Mouse (Mus musculus): Measurements from ENCODE around the gene Tbl3. TPM values are rescaled to one million over a fixed set of nuclear protein-coding genes. Genes with fewer than 3 reads are reported as not detected.
A peak's percentile ranks its signal among the peaks of the same experiment; 100 is the strongest.
"Not testable (repeated sequence)": the region's sequence is repeated elsewhere in the genome, so short reads cannot be mapped to it uniquely, and the experiment has no call there.

Tbl3 gene
- polyA plus RNA-seq, 1 experiment from 2014 or later: 29.3 TPM

- H3K36me3 ChIP-seq (ENCODE audit: control insufficient read depth, insufficient read depth): peaks cover 9% of the 10 kb centered on the region
- peak overlapping the region; percentile 42 for H3K27ac ChIP-seq (ENCODE audit: low read length)
- H3K9me3 ChIP-seq (replicated peaks; ENCODE audit: control insufficient read depth, low read length): no peaks in the 10 kb centered on the region
- H3K4me1 ChIP-seq (ENCODE audit: control insufficient read depth, low read depth, low read length): peaks cover 37% of the 10 kb centered on the region
- H3K9ac ChIP-seq (ENCODE audit: low read depth, low read length): peak overlapping the region; percentile 18; the same call in 1 of the 2 replicates
- peak overlapping the region; percentile 93 for H3K4me3 ChIP-seq (ENCODE audit: low read depth, low read length)
- no peak for ATAC-seq (ENCODE audit: low read depth)
- H3K4me2 ChIP-seq (ENCODE audit: low read depth, low read length): peak overlapping the region; percentile 71
- WGBS (ENCODE audit: insufficient replicate concordance): 16% methylated on average over 13 of the region's 13 CpGs
- H3K27me3 ChIP-seq (ENCODE audit: control insufficient read depth, insufficient read depth, low read depth, low read length): no peaks in the 10 kb centered on the region; the same call in 1 of the 2 replicates
Observed at GRCm38 (mm10) chr17:24722220-24722924, 14.9 kb upstream of the Tbl3 start.

GRCm38 (mm10) chr17:24721383-24721955 lies 14.0 kb upstream of the Tbl3 start:
- H3K9me3 ChIP-seq (replicated peaks; ENCODE audit: control insufficient read depth, low read length); H3K27me3 ChIP-seq (ENCODE audit: control insufficient read depth, insufficient read depth, low read depth, low read length); H3K36me3 ChIP-seq (ENCODE audit: control insufficient read depth, insufficient read depth); ATAC-seq (ENCODE audit: low read depth): not testable (repeated sequence)
- peak overlapping the region; percentile 93 for H3K4me3 ChIP-seq (ENCODE audit: low read depth, low read length)
- H3K4me2 ChIP-seq (ENCODE audit: low read depth, low read length): peak overlapping the region; percentile 71
- H3K9ac ChIP-seq (ENCODE audit: low read depth, low read length): peak overlapping the region; percentile 68
- peak overlapping the region; percentile 42 for H3K27ac ChIP-seq (ENCODE audit: low read length)
- 7% methylated on average over 7 of the region's 7 CpGs for WGBS (ENCODE audit: insufficient replicate concordance)
- H3K4me1 ChIP-seq (ENCODE audit: control insufficient read depth, low read depth, low read length): peaks cover 37% of the 10 kb centered on the region

GRCm38 (mm10) chr17:24720616-24721015 lies 13.2 kb upstream of the Tbl3 start:
- peaks cover 37% of the 10 kb centered on the region for H3K4me1 ChIP-seq (ENCODE audit: control insufficient read depth, low read depth, low read length)
- peak overlapping the region; percentile 93 for H3K4me3 ChIP-seq (ENCODE audit: low read depth, low read length)
- ATAC-seq (ENCODE audit: low read depth); H3K9me3 ChIP-seq (replicated peaks; ENCODE audit: control insufficient read depth, low read length); H3K36me3 ChIP-seq (ENCODE audit: control insufficient read depth, insufficient read depth); H3K27me3 ChIP-seq (ENCODE audit: control insufficient read depth, insufficient read depth, low read depth, low read length): not testable (repeated sequence)
- peak overlapping the region; percentile 71 for H3K9ac ChIP-seq (ENCODE audit: low read depth, low read length)
- peak overlapping the region; percentile 76 for H3K27ac ChIP-seq (ENCODE audit: low read length)
- H3K4me2 ChIP-seq (ENCODE audit: low read depth, low read length): peak overlapping the region; percentile 71
- WGBS (ENCODE audit: insufficient replicate concordance): 1% methylated on average over 11 of the region's 11 CpGs

- Histone ChIP-seq H3K9me3 (replicated peaks; ENCODE audit: control insufficient read depth, low read length) (no peaks in the 10 kb centered on the region), H3K27ac (ENCODE audit: low read length) (peak overlapping the region; percentile 83), H3K4me1 (ENCODE audit: control insufficient read depth, low read depth, low read length) (peaks cover 37% of the 10 kb centered on the region), H3K36me3 (ENCODE audit: control insufficient read depth, insufficient read depth) (peaks cover 9% of the 10 kb centered on the region), H3K27me3 (ENCODE audit: control insufficient read depth, insufficient read depth, low read depth, low read length) (no peaks in the 10 kb centered on the region), H3K4me3 (ENCODE audit: low read depth, low read length) (peak overlapping the region; percentile 93), H3K4me2 (ENCODE audit: low read depth, low read length) (peak overlapping the region; percentile 74), H3K9ac (ENCODE audit: low read depth, low read length) (peak overlapping the region; percentile 79)
- ATAC-seq (ENCODE audit: low read depth): peak; percentile 94
- under 1% methylated on average over 61 of the region's 61 CpGs for WGBS (ENCODE audit: insufficient replicate concordance)
Observed at GRCm38 (mm10) chr17:24719494-24720222, 12.2 kb upstream of the Tbl3 start.

- Histone ChIP-seq H3K9ac (ENCODE audit: low read depth, low read length) (peak overlapping the region; percentile 79), H3K4me2 (ENCODE audit: low read depth, low read length) (peak overlapping the region; percentile 74), H3K4me3 (ENCODE audit: low read depth, low read length) (peak overlapping the region; percentile 93), H3K4me1 (ENCODE audit: control insufficient read depth, low read depth, low read length) (peaks cover 34% of the 10 kb centered on the region)
- not testable (repeated sequence) for H3K27ac ChIP-seq (ENCODE audit: low read length); H3K27me3 ChIP-seq (ENCODE audit: control insufficient read depth, insufficient read depth, low read depth, low read length); H3K9me3 ChIP-seq (replicated peaks; ENCODE audit: control insufficient read depth, low read length); H3K36me3 ChIP-seq (ENCODE audit: control insufficient read depth, insufficient read depth); ATAC-seq (ENCODE audit: low read depth)
- 34% methylated on average over 5 of the region's 5 CpGs for WGBS (ENCODE audit: insufficient replicate concordance)
Observed at GRCm38 (mm10) chr17:24718938-24719337, 11.5 kb upstream of the Tbl3 start.

- Histone ChIP-seq H3K27me3 (ENCODE audit: control insufficient read depth, insufficient read depth, low read depth, low read length) (no peaks in the 10 kb centered on the region), H3K27ac (ENCODE audit: low read length) (no peak within 1 kb of the TSS), H3K4me1 (ENCODE audit: control insufficient read depth, low read depth, low read length) (peaks cover 27% of the 10 kb centered on the region), H3K4me3 (ENCODE audit: low read depth, low read length) (peak within 1 kb of the TSS; percentile 93), H3K9ac (ENCODE audit: low read depth, low read length) (no peak within 1 kb of the TSS; the same call in 1 of the 2 replicates), H3K9me3 (replicated peaks; ENCODE audit: control insufficient read depth, low read length) (no peaks in the 10 kb centered on the region), H3K36me3 (ENCODE audit: control insufficient read depth, insufficient read depth) (peaks cover 9% of the 10 kb centered on the region), H3K4me2 (ENCODE audit: low read depth, low read length) (peak within 1 kb of the TSS; percentile 74)
- WGBS (ENCODE audit: insufficient replicate concordance): 63% methylated on average over 4 of the region's 4 CpGs
- no peak for ATAC-seq (ENCODE audit: low read depth)
Observed at GRCm38 (mm10) chr17:24717943-24718342, 10.5 kb upstream of the Tbl3 start, which contains the start of the genes Rnf151 and Rps2. Gene Rnf151 (minus strand): TSS chr17:24718063. Gene Rps2 (plus strand): TSS chr17:24718116.

- Histone ChIP-seq H3K9ac (ENCODE audit: low read depth, low read length) (no peak overlapping the region), H3K27ac (ENCODE audit: low read length) (no peak overlapping the region), H3K4me1 (ENCODE audit: control insufficient read depth, low read depth, low read length) (peaks cover 9% of the 10 kb centered on the region), H3K4me3 (ENCODE audit: low read depth, low read length) (no peak overlapping the region), H3K4me2 (ENCODE audit: low read depth, low read length) (no peak overlapping the region), H3K36me3 (ENCODE audit: control insufficient read depth, insufficient read depth) (peaks cover under 1% of the 10 kb centered on the region), H3K9me3 (replicated peaks; ENCODE audit: control insufficient read depth, low read length) (no peaks in the 10 kb centered on the region), H3K27me3 (ENCODE audit: control insufficient read depth, insufficient read depth, low read depth, low read length) (no peaks in the 10 kb centered on the region)
- no peak for ATAC-seq (ENCODE audit: low read depth)
- 87% methylated on average over 15 of the region's 15 CpGs for WGBS (ENCODE audit: insufficient replicate concordance)
Observed at GRCm38 (mm10) chr17:24716166-24716682, 8.8 kb upstream of the Tbl3 start.

GRCm38 (mm10) chr17:24715556-24715955 lies 8.1 kb upstream of the Tbl3 start:
- Histone ChIP-seq H3K27me3 (ENCODE audit: control insufficient read depth, insufficient read depth, low read depth, low read length) (no peaks in the 10 kb centered on the region), H3K27ac (ENCODE audit: low read length) (no peak overlapping the region), H3K9ac (ENCODE audit: low read depth, low read length) (no peak overlapping the region), H3K4me2 (ENCODE audit: low read depth, low read length) (no peak overlapping the region), H3K4me1 (ENCODE audit: control insufficient read depth, low read depth, low read length) (peaks cover 9% of the 10 kb centered on the region), H3K9me3 (replicated peaks; ENCODE audit: control insufficient read depth, low read length) (no peaks in the 10 kb centered on the region), H3K4me3 (ENCODE audit: low read depth, low read length) (no peak overlapping the region), H3K36me3 (ENCODE audit: control insufficient read depth, insufficient read depth) (no peaks in the 10 kb centered on the region; the same call in 1 of the 2 replicates)
- no peak for ATAC-seq (ENCODE audit: low read depth)
- 70% methylated on average over 6 of the region's 6 CpGs for WGBS (ENCODE audit: insufficient replicate concordance)

Data from liver, embryonic 16.5 days (tissue).